Mouse (Mus musculus) thymus, postnatal 36 days (tissue): ENCODE data around the gene Olfr64.

Experiments
- DNase-seq, 2 experiments: peaks; one replicate each; pipeline ENCODE4 v3.0.0; 2022; ENCODE audit warnings: mixed read lengths in 2 of 2

Gene Olfr64

GRCm38 (mm10) chr7:103894385-103894784 is at the start of gene Olfr64:
Gene Olfr64, minus strand, starts transcription at chr7:103894485.
- DNase-seq, result no peak

GRCm38 (mm10) chr7:103942730-103943129 is 48.4 kb upstream of the Olfr64 start:
- peak; percentile 8 to 20 for DNase-seq

GRCm38 (mm10) chr7:103934264-103934663 is 40.0 kb upstream of the Olfr64 start, which contains the start of gene Olfr632:
Gene Olfr632, plus strand, starts transcription at chr7:103934347.
- no peak for DNase-seq

GRCm38 (mm10) chr7:103928525-103928924 is 34.2 kb upstream of the Olfr64 start, which contains the start of gene Olfr631:
Gene Olfr631, plus strand, starts transcription at chr7:103928825.
- no peak for DNase-seq

GRCm38 (mm10) chr7:103915338-103915737 is 21.1 kb upstream of the Olfr64 start:
- no peak for DNase-seq

- no peak for DNase-seq
Observed at GRCm38 (mm10) chr7:103912969-103913511, 18.8 kb upstream of the Olfr64 start.

GRCm38 (mm10) chr7:103910047-103910446 is 15.8 kb upstream of the Olfr64 start:
- no peak for DNase-seq

- no peak for DNase-seq
Observed at GRCm38 (mm10) chr7:103903187-103903586, 8.9 kb upstream of the Olfr64 start, which contains the start of gene Olfr65. Gene Olfr65, plus strand, starts transcription at chr7:103903487.

GRCm38 (mm10) chr7:103886152-103886551 is 8.1 kb downstream of the Olfr64 start, which contains the start of gene Olfr66:
Gene Olfr66, minus strand, starts transcription at chr7:103886252.
- DNase-seq, result no peak

GRCm38 (mm10) chr7:103877093-103877492 is 17.2 kb downstream of the Olfr64 start:
- no peak for DNase-seq

- DNase-seq, result no peak
Observed at GRCm38 (mm10) chr7:103874451-103874850, 19.8 kb downstream of the Olfr64 start.

- DNase-seq, result no peak
Observed at GRCm38 (mm10) chr7:103873064-103873463, 21.2 kb downstream of the Olfr64 start.

- no peak for DNase-seq
Observed at GRCm38 (mm10) chr7:103870667-103871066, 23.6 kb downstream of the Olfr64 start.

- DNase-seq, result no peak
Observed at GRCm38 (mm10) chr7:103865716-103866115, 28.6 kb downstream of the Olfr64 start.

GRCm38 (mm10) chr7:103861531-103861930 is 32.8 kb downstream of the Olfr64 start:
- no peak for DNase-seq

- no peak for DNase-seq
Observed at GRCm38 (mm10) chr7:103860855-103861254, 33.4 kb downstream of the Olfr64 start.

- DNase-seq, result no peak
Observed at GRCm38 (mm10) chr7:103859076-103859475, 35.2 kb downstream of the Olfr64 start.

GRCm38 (mm10) chr7:103854669-103855068 is 39.6 kb downstream of the Olfr64 start:
- DNase-seq, result no peak

GRCm38 (mm10) chr7:103853090-103853489 is 41.2 kb downstream of the Olfr64 start, which contains the start of gene Hbb-y:
Gene Hbb-y, minus strand, starts transcription at chr7:103853216.
- no peak for DNase-seq

GRCm38 (mm10) chr7:103844525-103845325 is 49.6 kb downstream of the Olfr64 start:
- DNase-seq, result no peak

GRCm38 (mm10) chr7:103843034-103843433 is 51.3 kb downstream of the Olfr64 start, which contains the start of gene Hbb-bh1:
Gene Hbb-bh1, minus strand, starts transcription at chr7:103843164.
- DNase-seq, result no peak

- no peak for DNase-seq
Observed at GRCm38 (mm10) chr7:103840268-103840667, 54.0 kb downstream of the Olfr64 start, which contains the start of gene Hbb-bh2. Gene Hbb-bh2, minus strand, starts transcription at chr7:103840520.
